Mouse (Mus musculus) T-helper 17 cell (primary cell): ENCODE results near the gene Afap1l2.

ENCODE experiments used
- in situ Hi-C, 2 experiments: fragments of 300-600 bp; cut with MboI, MseI; formaldehyde crosslinking; loops; 1 replicate in 1 of 2; 2 replicates in 1 of 2; pipeline ENCODE4 v1.15.1; 2025; ENCODE audit warnings: high pct_unique_total_duplicates in 2 of 2

Gene Afap1l2

DNA sequence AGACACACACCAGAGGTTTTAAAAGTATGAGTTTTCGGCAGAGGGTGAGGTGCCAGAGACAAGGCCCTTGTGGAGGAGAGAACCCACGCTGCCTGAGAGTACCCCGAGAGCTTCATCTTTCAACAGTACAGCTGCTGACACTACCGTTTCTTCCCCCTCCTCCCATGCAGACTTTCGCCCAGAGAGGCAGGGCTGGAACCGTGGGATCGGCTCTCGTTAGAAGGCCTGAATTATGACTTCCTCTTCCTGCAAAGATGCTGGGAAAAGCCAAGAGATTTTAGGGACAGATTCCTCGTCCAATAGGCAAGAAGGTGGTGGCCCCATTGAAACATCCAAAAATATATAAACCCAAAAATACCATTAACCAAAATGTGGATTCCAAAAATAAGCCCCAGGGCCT lies 63.8 kb downstream of the Afap1l2 start:
- in situ Hi-C loops: no loop called here

DNA sequence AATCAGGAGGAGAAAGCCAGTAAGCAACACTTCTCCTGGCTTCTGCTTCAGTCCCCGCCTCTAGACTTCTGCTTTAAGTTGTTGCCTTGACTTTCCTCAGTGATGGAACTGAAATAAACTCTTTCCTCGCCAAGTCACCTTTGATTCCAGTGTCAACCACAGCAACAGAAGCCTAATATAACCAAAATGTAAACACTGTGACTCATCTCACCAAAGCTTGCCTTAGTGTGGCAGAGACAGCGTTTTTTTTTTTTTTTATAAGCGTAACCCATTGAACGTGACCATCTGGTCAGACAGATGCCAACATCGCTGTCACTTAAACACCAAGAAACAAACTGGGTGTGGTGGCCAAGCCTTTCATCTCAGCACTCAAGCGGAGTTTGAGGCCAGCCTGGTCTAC lies 65.8 kb downstream of the Afap1l2 start:
- in situ Hi-C loops: no loop called here

DNA sequence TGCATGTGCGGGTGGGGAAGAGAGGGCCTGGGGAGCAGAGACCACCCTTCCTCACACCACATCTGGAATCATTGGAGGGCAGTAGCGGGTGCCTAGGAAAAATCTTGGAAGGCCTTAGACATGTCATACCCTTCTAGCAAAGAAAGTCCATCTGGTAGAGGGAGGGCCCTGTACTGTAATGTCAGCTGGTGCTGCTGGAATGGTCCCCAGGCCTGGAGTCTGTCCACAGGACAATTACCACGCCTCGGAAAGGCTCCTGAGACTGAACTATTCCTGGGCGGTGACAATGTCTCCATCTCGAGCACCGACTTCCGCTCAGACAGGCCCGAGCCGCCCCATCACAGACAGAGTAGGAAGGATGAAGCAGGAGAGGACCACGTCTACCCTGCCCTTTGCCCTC lies 67.5 kb downstream of the Afap1l2 start:
- in situ Hi-C loops: no loop called here

DNA sequence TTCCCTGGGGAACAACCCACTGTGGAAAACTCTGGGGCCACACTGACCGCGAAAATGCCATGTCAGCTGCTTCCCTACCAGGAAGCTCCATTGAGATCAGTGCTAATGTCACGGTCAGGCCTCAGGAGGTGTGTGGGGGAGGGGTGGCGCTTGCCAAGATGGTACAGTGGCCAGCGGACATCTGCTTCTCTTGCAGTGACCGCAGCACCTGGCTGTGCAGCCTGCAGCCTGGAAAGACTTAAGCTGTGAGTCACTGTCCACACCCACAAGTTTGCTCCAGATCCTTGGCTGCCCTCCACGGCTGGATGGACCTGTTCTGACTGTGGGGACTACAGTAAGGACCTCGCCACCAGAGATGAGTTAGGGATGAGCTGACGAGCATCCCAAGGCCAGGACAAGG lies 68.2 kb downstream of the Afap1l2 start:
- in situ Hi-C loops: no loop called here

DNA sequence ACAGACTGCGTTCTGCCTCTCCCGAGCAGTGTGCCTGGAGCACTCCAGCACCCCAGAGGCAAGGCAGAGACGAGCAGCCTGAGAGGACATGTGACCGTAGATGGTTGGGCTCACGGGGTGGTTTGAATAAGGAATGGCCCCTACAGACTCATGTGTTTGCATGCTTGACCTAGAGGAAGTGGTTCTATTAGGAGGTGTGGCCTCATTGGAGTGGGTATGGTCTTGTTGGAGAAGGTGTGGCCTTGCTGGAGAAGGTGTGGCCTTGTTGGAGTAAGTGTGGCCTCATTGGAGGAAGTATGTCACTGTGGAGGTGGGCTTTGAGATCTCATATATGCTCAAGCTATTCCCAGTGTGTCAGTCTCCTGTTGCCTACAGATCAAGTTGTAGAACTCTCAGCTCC lies 70.1 kb downstream of the Afap1l2 start:
- in situ Hi-C loops: no loop called here

DNA sequence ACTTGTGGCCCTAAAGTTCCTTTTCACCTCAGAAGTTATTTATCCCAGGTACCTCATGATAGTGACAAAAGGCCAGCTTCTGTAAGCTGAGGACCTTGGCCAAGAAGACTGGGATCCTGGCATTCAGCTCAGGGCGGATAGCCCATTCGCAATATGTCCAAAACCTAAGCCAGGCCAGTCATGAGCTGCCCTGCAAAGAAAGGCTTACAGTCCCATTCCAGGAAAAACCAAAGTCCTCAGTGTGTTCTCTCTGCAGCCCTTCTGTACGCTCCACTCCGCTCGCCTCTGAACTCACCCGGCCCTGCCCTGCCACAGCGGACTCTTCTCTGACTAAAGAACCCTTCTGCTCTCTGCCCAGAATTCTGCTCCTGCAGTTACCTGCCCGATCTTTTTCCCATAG lies 71.8 kb downstream of the Afap1l2 start:
- in situ Hi-C loops: no loop called here

DNA sequence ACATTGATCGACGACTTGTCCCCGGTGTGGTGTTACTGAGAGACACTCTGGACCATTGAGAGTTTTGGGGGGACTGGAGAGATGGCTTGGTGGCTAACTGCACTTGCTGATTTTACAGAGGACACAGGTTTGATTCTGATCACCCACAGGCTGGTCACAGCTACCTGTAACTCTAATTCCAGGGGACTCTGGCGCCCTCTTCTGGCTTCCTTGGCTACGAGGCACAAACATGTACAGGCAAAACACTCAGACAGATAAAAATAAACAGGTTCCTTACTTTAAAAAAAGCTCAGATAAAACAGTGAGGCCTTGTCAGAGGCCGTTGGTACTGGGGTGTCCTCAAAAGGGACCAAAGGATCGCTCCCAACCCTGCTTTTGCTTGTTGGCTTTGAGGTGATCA lies 72.3 kb downstream of the Afap1l2 start:
- in situ Hi-C loops: no loop called here

DNA sequence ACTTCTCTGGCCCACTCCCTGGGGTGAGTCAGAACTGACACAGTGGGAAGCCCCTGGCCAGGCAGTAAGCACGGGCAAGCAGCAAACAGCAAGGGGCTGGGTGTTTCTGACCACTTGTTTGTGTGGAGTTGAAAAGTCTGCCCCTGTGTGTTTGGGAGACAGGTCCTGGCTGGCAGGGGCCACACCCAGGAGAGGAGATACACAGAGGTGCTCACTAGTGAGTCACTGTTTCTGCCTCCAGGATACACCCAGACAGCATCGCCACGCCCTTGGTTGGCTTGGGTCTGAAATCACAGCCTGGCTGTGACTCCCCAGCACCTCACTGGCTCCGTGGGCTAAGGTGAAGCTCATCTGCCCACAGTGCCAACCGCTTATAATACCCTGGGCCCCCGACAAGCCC lies 72.9 kb downstream of the Afap1l2 start:
- in situ Hi-C loops: no loop called here

DNA sequence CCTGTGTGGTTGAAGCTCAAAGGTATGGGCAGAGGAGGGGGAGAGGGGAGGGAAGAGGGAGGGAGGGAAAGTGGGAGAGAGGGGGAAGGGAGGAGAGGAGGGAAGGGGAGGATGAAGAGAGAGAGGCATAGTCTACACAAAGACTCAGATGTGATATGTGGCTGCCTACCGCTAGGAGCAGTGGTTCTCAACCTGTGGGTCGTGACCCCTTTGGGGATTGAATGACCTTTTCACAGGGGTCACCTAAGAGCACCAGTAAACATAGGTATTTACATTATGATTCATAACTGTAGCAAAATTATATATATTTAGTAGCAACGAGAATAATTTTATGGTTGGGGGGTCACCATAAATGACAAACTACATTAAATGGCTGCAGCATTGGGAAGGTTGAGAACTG lies 74.2 kb downstream of the Afap1l2 start:
- in situ Hi-C loops: no loop called here

DNA sequence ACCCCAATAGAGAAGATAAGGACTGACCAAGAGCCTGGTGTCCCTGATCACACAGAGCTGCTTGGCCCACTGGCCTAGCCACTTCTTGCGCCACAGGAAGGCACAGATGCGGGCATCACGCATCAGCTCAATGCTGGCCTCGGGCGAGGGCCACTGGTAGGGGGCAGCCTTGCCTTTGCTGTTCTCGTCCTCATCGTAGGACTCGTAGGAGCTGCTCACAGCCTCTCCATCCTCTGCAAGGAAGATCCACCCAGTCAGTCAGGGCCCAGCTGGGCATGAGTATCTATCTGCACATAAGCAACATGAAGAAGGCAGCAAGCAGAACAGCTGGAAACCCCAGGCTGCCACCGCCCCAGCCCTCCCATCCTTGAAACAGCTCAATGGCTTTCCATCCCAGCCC lies 78.0 kb downstream of the Afap1l2 start:
- in situ Hi-C loops: no loop called here

DNA sequence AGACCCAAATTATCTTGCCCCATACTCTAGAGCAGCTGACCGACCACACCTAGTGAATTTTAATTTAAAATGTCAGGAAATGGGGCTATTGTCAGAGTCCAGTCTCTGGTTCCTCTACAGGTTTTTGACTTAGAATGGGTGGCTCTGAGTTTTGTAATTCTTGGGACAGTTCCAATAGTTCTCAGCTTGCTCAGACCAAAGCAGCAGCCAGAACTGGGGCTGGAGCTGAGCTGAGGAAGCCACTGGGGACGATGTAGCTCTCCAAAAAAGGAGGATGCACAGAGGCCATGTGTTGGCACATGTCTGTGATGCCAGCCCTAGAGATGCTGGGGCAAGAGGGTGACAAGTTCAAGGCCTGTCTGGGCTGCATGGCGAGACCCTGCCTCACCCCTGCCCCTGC lies 78.6 kb downstream of the Afap1l2 start:
- in situ Hi-C loops: no loop called here

DNA sequence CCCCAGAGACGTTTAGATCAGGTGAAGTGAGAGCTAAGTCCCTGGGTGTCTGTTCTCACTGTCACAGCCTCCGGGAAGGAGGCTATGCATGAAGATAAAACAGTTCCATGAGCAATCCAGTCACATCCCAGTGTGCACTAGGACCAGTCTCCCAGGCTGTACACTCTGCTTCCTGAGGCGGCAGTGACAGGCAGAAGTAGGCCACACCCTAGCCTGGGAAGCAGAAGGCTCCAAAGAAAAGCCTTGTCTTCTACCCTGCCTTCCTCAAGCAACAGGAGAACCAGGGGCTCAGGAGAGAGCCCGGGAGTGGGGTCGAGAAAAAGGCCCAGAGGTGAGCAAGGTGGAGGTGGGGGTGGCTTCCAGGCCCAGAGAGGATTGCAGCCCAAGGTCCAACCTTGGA lies 86.3 kb downstream of the Afap1l2 start:
- in situ Hi-C loops: loop anchor here (5.0 to 25.0 kb wide), 5 partner anchors 106 to 391 kb away; partner anchors contain the start of gene Ablim1 (in 1 of the 2)

DNA sequence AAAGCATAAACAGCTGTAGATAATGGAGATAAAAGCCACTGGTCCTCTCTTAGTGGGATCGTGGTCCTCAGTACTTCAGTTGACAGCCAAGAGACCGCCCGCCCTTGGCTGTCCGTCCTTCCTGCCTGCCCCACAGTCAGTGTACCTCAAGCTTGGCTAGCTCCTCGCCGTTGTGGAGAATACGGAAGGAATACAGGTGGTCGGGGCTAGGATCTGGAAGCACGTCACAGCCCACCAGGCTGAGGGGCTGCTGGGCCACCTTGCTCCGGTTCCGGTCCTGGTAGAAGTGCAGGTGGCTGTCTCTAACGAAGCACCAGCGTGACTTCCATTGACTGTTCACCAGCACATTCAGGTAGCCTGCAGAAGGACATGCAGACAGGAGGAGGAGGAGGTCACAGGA lies 87.8 kb downstream of the Afap1l2 start:
- in situ Hi-C loops: loop anchor here (5.0 to 25.0 kb wide), 5 partner anchors 107 to 392 kb away; partner anchors contain the start of gene Ablim1 (in 1 of the 2)

DNA sequence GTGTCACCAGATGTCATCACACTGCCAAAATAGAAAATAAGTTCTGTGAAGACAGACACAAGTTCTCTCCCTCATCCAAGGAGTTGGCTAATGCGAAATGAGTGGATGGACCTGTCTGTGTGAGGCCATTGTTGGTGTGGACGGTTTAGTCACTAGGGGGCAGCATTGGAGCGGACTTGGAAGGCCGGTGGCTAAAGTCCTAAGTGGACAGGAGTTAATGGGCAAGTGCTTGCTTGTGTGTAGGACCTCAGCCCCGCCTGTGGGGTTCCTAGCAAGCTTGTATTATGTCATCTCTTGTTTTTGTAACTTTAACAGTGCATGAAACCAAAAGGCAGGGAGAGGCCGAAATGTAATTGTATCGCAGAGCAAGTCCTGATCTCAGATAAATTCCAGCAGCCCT lies 88.4 kb downstream of the Afap1l2 start:
- in situ Hi-C loops: loop anchor here (5.0 to 25.0 kb wide), 5 partner anchors 108 to 393 kb away; partner anchors contain the start of gene Ablim1 (in 1 of the 2)

DNA sequence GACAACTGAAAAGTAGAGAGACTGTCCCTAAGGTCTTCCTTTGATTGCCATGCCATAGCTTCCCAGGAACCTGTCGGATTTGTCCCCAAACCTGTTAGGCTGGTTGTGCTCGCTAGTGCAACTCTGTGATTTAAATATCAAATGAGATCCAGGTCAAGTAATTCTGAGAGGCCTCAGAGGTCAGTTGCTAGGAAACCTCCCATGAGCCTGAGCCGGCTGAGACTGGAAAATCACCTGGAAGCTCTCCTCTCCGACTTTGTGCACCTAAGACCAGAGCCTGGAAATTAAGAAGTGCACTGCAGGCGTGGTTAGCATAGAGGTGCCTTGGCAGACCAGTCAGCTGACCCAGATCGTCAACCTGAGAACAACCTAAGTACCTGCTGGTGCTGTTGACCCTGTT lies 92.9 kb downstream of the Afap1l2 start:
- in situ Hi-C loops: loop anchor here in 1 of 2 experiments (25.0 kb wide), 1 partner anchor 397 kb away; the partner anchor contains the start of gene Ablim1

DNA sequence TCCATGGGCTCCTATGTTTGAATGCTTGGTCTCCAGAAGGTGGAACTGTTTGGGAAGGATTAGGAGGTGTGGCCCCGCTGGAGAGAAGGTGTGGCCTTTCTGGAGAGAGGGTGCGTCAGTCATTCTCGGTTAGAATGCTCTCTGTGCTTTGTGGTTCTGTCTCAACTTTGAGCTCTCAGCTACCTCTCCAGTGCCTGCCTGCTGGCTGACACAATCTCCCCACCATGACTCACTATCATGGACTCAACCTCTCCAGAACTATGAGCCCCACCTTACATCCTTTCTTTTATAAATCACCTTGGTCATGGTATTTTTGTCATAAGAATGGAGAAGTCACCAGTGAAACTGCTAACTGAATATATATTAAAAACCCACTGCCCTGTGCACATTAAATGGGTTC lies 93.4 kb downstream of the Afap1l2 start:
- in situ Hi-C loops: loop anchor here in 1 of 2 experiments (25.0 kb wide), 1 partner anchor 398 kb away; the partner anchor contains the start of gene Ablim1

DNA sequence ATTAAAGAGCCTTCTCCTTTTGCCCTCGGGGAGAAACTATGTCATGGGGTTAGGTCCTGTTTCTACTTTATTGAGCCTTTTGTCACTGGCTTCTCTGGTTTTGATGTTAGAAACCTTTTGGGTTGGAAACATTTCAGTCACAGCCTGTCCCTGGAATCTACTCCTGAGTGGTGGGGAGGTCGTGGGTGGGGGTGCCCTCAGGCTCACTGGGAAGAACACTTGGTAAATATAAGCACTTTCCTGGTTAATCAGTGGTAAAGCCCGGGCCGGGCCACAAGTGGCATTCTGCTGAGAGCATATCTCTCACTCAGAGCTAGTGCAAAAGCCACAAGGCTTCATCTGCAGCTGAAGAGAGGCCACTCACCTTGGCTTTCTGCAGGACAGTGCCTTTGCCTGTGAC lies 94.3 kb downstream of the Afap1l2 start:
- in situ Hi-C loops: loop anchor here in 1 of 2 experiments (25.0 kb wide), 1 partner anchor 399 kb away; the partner anchor contains the start of gene Ablim1

DNA sequence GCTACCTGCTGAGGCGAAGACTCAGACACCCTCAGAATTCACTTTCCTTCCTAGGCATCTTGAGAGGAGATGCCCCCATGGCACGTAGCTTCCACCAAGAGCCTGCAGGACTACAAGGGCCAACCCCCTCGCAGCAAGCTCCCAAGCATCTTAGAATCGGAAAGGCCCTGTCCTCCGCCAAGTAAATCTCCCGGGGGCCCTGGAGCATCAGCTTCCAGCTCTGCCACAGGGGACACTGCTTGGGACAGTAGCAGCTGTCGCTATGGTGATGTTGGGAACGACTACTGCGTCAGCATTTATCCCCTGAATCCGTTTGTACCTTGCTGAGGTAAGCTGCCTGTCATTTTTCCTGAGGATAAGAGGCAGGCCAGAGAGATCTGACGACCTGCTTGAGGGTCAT lies 97.5 kb downstream of the Afap1l2 start:
- in situ Hi-C loops: loop anchor here in 1 of 2 experiments (25.0 kb wide), 1 partner anchor 402 kb away; the partner anchor contains the start of gene Ablim1

DNA sequence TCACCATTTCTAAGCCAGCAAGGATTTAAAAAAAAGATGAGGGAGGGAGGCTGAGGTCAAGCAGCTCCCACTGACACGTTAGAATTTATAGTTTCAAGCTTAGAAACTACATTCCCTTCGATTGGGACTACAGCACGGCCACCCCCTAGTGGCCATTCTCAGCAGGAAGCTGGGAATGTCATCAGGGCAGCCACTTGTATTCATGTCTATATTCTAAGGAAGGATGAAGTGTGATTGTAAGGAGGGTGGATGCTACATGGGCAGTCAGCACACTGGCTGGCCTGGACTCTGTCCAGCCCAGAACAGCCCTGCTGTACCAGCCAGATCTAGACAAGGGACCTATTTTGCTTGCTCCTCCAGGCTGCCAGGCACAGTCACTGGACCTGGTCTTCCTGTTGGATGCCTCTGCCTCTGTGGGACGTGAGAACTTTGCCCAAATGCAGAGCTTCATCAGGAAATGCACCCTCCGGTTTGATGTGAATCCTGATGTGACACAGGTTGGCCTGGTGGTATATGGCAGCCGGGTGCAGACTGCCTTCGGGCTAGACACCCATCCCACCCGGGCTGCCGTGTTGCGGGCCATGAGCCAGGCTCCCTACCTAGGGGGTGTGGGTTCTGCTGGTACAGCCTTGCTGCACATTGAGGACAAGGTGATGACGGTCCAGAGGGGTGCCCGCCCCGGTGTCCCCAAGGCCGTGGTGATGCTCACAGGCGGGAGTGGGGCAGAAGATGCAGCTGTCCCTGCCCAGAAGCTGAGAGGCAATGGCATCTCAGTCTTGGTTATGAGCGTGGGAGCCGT lies 99.4 kb downstream of the Afap1l2 start:
- in situ Hi-C loops: loop anchor here in 1 of 2 experiments (10.0 to 25.0 kb wide), 2 partner anchors 404 to 554 kb away; partner anchors contain the start of gene Ablim1

DNA sequence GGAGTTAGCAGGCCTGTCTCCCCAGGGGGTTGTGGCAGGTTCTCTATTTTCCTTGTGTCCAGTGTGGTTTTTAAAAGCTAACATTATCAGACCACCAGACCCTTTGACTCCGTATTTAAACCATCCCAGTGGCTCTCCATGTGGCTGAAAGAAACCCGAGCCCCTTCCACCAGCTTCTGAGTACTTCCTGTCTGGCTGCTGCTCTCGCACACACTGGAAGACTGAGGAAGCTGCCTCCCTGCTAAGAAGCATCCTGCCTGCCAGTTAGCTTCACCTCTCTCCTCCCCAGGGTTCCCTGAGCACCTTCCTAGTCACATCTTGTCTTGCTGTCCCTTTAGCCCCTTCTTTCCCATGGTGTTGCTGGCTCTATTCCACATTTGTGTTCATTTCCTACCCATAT lies 100.2 kb downstream of the Afap1l2 start:
- in situ Hi-C loops: loop anchor here in 1 of 2 experiments (10.0 to 25.0 kb wide), 2 partner anchors 404 to 553 kb away; partner anchors contain the start of gene Ablim1

DNA sequence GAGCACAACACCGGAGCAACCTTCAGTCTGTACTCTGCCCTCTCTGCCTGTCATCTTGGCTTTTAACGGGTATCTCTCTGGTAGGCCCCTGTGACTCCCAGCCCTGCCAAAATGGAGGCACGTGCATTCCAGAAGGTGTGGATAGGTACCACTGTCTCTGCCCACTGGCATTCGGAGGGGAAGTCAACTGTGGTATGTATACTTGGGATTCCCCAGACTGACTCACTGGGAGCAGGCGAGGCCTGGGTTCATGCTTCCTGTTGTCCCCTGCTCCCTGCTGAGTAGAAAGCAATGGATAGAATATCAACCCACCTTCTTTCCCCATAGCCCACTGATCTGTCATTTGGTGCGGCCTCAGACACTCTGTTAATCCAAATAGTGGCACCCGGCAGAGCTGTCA lies 102.6 kb downstream of the Afap1l2 start:
- in situ Hi-C loops: loop anchor here in 1 of 2 experiments (10.0 to 25.0 kb wide), 2 partner anchors 407 to 551 kb away; partner anchors contain the start of gene Ablim1

DNA sequence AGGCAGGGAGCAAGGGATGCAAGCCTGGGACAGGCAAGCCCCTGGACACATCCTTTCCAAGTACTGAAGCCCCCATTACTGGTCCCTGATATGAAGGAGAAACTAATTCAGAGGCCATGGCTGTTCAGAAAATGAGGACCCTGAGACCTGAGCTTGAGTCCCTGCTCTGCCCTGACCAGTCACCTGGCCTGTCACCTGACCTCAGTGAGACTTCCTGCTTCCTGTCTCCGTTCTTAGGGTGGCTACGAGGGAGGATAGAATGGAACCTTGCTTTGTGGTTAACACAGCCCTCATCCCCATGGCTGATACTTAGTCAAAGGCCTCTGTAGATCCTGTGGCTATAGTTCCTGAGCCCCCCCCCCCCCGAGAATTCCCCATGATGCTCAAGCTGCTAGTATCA lies 103.9 kb downstream of the Afap1l2 start:
- in situ Hi-C loops: loop anchor here in 1 of 2 experiments (10.0 to 25.0 kb wide), 2 partner anchors 408 to 549 kb away; partner anchors contain the start of gene Ablim1

DNA sequence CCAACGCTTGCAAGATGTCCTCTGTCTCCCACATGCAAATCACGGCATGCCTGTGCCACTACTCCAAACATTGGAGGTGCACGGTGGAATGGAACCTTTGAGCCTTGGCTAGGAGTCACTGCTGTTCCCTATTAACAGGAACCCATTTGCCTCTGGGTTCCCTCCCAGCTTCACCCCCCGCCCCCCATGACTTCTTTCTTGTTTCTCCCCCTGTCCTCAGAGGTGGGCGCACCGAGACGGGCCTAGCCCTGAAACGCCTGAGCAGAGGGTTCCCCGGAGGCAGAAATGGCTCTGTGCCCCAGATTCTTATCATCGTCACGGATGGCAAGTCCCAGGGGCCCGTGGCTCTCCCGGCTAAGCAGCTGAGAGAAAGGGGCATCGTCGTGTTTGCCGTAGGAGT lies 110.4 kb downstream of the Afap1l2 start:
- in situ Hi-C loops: no loop called here
